Mouse (Mus musculus) embryo, embryonic 11.5 days (tissue): ENCODE results near the gene Dusp23.

ENCODE experiments used
- DNase-seq: peaks from one replicate; pipeline ENCODE4 v3.0.0-alpha.2; 2012; ENCODE audit warnings: low read depth, low spot score

Dusp23 gene

DNA sequence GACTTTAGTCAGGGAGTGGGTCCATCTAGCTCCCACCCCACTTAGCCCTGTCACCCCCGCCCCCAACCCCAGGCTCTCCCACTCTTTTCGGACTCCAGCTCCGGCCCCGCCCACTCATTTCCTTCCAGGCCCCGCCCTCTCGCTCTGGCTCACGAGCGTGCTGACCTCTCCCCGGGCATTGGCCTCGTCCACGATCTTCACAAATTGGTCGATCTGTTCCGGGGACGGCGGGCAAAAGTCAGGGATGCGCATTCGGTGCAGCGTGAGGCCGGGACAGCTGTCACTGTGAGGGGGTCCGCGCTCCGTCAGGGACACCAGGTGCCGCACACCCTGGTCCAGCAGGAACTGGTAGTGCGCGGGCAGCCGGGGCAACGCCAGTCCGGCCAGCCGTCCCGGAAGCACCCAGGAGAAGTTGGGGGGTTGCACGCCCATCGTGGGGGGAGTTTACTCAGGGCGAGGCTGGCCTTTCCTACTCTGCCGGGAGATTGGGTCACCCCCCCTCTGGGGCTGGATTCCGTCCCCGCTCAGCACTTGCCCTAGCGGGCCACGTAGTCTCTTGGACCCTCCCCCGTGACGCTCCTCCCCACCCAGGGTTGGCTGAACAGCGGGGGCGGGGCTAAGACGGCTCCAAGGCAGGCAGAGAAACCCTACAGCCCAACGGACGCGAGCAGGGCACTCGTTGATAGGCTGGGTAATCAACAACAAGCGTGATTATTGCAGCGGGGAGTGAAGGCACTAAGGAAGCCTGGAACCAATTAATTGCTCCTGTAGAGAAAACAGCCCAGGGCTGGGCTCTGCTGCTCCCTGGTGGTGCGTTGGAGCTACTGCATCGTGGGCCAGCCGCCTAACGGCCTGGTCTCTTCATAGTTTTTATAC is at the start of gene Dusp23:
TSS of gene Dusp23 (minus strand) at position 512 of the 876 bp plus-strand sequence.
- DNase-seq: peak; percentile 96

GRCm38 (mm10) chr1:172680742-172681141 is 48.0 kb upstream of the Dusp23 start:
- DNase-seq: no peak

DNA sequence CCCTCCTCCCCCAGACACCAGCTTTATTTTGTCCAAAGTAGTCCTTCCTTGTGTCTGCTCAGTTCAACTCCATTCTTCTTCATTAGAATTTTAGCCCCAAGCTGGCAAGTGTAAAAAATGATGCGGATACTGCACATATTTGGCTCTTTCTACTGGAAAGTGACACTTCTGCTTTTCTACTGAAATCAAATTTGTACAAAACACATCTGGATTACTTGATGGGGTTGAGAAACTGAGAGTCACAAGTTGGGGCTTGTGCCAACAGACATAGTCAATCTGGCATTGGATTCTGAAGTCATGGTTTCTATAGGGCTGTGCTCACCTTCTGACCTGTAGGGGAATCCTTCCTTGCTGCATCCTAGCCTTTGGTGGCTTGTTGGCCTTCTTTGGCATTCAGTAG is 38.0 kb upstream of the Dusp23 start:
- DNase-seq: no peak

- no peak for DNase-seq
These were observed 34.8 kb upstream of the Dusp23 start for GRCm38 (mm10) chr1:172667597-172667996.

DNA sequence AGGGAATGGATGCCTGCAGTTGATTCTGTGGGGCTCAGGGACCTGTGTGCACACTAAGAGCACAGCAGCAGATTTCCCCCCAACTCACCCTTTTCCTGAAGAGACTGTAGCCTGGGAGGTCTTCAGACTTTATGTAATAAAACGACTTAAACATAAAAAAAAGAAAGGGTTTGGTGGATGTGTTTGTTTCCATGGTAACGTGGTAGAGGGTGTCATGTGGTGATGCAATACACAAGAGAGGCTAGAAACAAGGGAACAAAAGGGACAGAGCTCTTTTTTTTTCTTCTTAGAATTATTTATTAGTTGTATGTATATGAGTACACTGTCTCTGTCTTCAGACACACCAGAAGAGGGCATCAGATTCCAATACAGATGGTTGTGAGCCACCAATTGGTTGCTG is 32.7 kb upstream of the Dusp23 start:
- no peak for DNase-seq

DNA sequence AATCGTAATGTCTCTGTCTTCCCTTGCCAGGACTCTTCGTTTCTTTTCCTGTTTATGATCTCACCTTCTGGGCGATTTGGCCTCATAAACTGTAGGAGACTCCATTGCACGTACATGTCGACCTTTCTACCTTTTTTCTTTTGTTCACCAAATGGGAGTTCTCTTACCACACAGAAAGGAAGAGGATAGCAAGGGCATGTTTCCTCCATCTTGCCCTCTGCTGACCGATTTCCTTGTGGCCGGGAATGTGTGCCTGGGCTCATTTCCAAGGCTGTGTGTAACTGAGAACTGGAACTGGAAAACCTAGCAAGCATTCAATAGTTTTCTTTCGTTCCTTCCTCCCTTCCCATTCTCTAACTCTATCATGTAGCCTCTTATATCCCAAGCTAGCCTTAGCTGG is 26.9 kb upstream of the Dusp23 start:
- DNase-seq: no peak

GRCm38 (mm10) chr1:172657266-172657665 is 24.5 kb upstream of the Dusp23 start:
- no peak for DNase-seq

- no peak for DNase-seq
These were observed 21.1 kb upstream of the Dusp23 start for GRCm38 (mm10) chr1:172653900-172654299.

- DNase-seq: no peak
These were observed 19.4 kb upstream of the Dusp23 start for GRCm38 (mm10) chr1:172652040-172652662.

DNA sequence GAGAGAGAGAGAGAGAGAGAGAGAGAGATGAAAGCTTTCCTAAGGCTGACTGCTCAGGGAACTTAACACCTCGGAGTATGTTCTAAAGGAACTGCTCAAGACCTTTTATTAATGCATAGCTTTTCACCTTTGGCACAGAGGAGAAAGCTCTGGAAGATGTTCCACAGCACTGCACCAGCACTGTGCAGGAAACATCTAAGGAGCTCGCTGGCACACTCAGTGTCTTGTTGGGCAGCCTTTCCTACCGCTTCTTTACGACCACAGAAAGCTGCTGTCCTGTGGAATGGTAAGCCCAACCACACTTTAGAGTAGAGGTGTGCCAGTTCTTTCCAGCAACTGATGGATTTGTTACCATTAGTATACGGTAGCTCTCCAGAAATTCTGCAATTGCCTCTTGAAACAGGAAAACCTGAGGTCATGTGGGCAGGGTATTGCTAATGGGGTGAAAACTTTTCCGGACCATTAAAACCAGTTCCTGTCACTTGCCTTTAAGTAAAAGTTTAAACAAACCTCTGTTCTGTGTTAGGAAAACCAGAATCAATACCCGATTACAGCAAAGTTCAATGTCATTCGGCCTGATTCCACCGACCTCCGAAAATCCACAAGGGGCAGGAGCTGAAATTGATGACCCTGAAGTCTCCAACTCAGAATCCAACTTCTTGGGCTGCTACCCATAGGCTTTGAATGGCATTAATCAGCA is 18.7 kb upstream of the Dusp23 start:
- no peak for DNase-seq

GRCm38 (mm10) chr1:172650519-172651287 is 17.9 kb upstream of the Dusp23 start:
- peak; percentile 11 for DNase-seq

DNA sequence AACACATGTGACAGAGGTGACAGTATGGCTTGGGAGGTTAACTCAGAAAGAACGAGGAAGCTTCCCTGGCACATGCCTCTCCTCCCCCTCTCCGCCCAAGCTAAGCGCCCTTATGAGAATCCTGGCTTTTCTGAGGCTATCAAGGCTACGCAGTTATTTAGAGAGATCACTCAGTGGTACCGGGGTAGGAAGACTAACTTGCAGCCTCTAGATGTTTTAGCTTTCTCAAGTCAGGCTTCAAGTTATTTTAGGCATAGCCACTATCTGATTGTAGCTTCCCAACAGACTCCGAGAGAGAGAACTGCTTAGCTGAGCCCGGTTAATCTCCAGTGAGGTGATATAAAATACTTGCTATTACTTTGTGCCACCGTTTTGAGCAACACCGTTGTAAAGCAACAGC is 16.6 kb upstream of the Dusp23 start:
- no peak for DNase-seq

DNA sequence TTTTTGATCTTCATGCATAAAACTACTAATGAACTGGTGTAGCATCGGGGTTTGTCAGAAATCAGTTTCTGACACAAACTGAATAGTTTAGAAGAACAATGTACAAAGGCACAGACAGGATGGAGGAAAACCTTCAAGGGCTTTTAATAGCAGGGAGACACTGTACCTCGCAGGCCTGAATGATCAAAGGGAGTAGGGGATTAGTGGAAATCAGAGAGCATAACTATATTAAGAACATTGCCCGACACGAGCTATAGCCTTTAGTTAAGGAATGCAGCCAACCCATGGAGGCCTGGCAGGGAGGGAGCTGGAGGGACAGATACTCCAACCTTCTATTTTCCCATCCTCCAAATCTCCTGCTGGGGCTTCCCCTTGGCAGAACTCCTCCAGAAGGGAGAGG is 14.5 kb upstream of the Dusp23 start:
- no peak for DNase-seq

DNA sequence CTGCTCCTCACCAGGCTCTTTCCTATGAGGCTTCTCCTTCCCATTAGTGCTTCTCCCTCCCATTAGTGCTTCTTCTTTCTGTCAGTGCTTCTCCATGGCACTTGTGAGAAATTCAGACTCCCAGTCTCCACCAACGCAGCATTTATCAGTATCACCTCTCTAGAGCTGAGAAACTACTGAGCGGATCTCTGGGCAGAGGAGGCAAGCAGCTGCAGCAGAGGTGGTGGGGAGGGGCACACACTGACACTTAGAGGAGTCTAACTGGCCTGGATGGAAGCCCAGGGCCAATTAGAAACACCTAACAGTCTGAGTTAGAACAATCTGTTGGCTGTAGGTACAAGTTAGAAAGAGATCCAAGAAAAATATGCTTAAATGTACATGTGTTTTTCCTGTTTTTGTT is 6.0 kb upstream of the Dusp23 start:
- no peak for DNase-seq

- DNase-seq: no peak
These were observed 5.0 kb upstream of the Dusp23 start for GRCm38 (mm10) chr1:172637801-172638200.

- no peak for DNase-seq
These were observed 3.5 kb upstream of the Dusp23 start for GRCm38 (mm10) chr1:172636266-172636665.

- no peak for DNase-seq
These were observed 2.5 kb upstream of the Dusp23 start for GRCm38 (mm10) chr1:172635258-172635657.

DNA sequence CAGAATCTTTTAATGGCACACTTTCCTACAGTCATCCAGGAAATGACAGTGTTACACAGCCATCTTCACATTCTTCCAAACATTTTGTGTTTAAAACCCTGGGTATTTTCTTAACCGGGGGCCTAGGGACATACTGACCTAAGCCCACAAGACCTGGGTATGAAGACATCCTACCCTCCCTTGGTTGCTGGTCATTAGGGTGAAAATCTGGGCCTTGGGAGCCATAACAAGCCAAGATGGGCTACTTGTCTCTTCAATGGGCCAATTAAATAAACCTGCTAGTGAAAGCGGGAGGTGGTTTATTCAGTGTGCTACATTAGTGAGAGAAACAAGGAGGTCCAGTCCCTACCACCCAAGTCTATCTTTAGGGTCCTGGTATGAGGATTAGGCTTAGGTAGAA is 1.4 kb upstream of the Dusp23 start:
- DNase-seq: no peak

GRCm38 (mm10) chr1:172631721-172632120 is 1.0 kb downstream of the Dusp23 start:
- no peak for DNase-seq

- DNase-seq: no peak
These were observed 2.9 kb downstream of the Dusp23 start for GRCm38 (mm10) chr1:172629831-172630230.

DNA sequence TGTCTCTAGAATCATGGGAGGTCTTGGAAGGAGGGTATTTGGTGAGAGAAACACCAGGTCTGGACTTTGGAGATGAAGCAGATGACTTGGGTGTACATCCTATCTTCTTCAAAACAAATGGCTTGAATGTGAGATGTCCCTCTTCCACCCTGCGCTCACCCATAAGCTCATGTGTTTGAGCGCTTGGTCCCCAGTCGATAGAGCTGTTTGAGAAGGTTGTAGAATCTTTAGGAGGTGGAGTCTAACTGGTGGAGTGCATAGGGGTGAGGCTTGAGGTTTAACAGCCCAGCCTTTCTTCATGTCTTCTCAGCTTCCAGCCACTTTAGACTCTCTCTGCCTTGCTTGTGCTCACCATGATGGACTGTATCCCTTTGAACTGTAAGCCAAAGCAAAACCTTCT is 6.5 kb downstream of the Dusp23 start:
- no peak for DNase-seq

DNA sequence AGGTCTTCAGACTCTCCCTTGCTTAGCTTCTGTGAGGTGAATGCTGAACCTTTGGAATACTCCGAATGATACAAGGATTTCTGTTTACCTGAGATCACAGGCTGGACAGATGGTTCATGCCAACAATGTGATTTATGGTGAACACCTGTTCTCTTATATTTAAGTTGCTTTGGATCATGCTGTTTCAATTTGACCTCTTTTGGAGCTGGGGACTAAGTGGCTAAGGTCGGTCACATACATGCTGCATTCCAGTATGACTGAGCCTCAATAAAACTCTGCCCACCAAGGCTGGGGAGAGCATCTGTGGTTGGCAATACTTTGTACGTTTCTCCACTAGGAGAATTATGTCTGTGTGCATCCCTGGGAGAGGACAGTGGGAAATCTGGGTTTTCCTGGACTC is 8.7 kb downstream of the Dusp23 start:
- DNase-seq: no peak
